Mouse (Mus musculus) embryonic facial prominence, embryonic 15.5 days (tissue): ENCODE results near the gene Acsm3. TPM values are rescaled to one million over a fixed set of nuclear protein-coding genes. Genes with fewer than 3 reads are reported as not detected.

ENCODE experiments used
- ATAC-seq: fragments of 200-750 bp; cut with Nextera tagmentation; 2 replicates; pipeline ENCODE4 v1.8.0; 2017; ENCODE audit warnings: low read depth, moderate TSS enrichment; ENCODE audit not compliant: insufficient number of reproducible peaks, low FRiP score, low TSS enrichment
- H3K27ac ChIP-seq: fragments of 300-500 bp; sonication (generic); replicated peaks from 2 replicates; pipeline ENCODE4 v1.5.1; 2015; ENCODE audit warnings: mild to moderate bottlenecking, inconsistent platforms
- H3K27me3 ChIP-seq: fragments of 300-500 bp; sonication (generic); 2 replicates; pipeline ENCODE4 v1.6.1; 2015; ENCODE audit warnings: inconsistent platforms
- H3K36me3 ChIP-seq: fragments of 300-500 bp; sonication (generic); 2 replicates; pipeline ENCODE4 v1.6.1; 2015; ENCODE audit warnings: mild to moderate bottlenecking, inconsistent platforms
- H3K4me1 ChIP-seq: fragments of 300-500 bp; sonication (generic); 2 replicates; pipeline ENCODE4 v1.6.1; 2015; ENCODE audit warnings: inconsistent platforms
- H3K4me2 ChIP-seq: fragments of 300-500 bp; sonication (generic); replicated peaks from 2 replicates; pipeline ENCODE4 v1.6.1; 2015; ENCODE audit warnings: mild to moderate bottlenecking, inconsistent platforms
- H3K4me3 ChIP-seq: fragments of 300-500 bp; sonication (generic); replicated peaks from 2 replicates; pipeline ENCODE4 v1.5.1; 2015; ENCODE audit warnings: mild to moderate bottlenecking, inconsistent platforms
- H3K9ac ChIP-seq: fragments of 300-500 bp; sonication (generic); 2 replicates; pipeline ENCODE4 v1.6.1; 2015; ENCODE audit warnings: inconsistent platforms
- H3K9me3 ChIP-seq: fragments of 300-500 bp; sonication (generic); replicated peaks from 2 replicates; pipeline ENCODE4 v1.6.1; 2016; ENCODE audit warnings: inconsistent platforms
- WGBS: fragments of 180-500 bp; shearing (Covaris S2); methylation state at CpG from one replicate; pipeline ENCODE4 v1.1.7; 2015; 5-methylcytosine and 5-hydroxymethylcytosine counted together
- polyA plus RNA-seq: library from polyadenylated mRNA; unstranded; fragments of >200 nt; fragmentation: Nextera tagmentation; extraction: Ambion mirVana; gene quantifications from 2 replicates; pipeline ENCODE4 v1.2.1, GENCODE M21; 2015

The Acsm3 gene
- polyA plus RNA-seq, 1 experiment from 2014 or later, result 0.52 TPM

- Histone ChIP-seq H3K27ac (no peak overlapping the region), H3K36me3 (peaks cover 5% of the 10 kb centered on the region; the same call in 1 of the 2 replicates), H3K4me3 (no peak overlapping the region), H3K4me1 (no peaks in the 10 kb centered on the region), H3K4me2 (no peak overlapping the region), H3K27me3 (no peaks in the 10 kb centered on the region), H3K9me3 (no peaks in the 10 kb centered on the region), H3K9ac (no peak overlapping the region)
- WGBS, result 92% methylated on average over 3 of the region's 3 CpGs
- no peak for ATAC-seq
Measured at GRCm38 (mm10) chr7:119800488-119800887, 39.8 kb downstream of the Acsm3 start.

- Histone ChIP-seq H3K4me2 (no peak overlapping the region), H3K4me3 (no peak overlapping the region), H3K9ac (no peak overlapping the region), H3K27ac (no peak overlapping the region), H3K9me3 (no peaks in the 10 kb centered on the region), H3K4me1 (no peaks in the 10 kb centered on the region), H3K27me3 (no peaks in the 10 kb centered on the region), H3K36me3 (peaks cover 7% of the 10 kb centered on the region; the same call in 1 of the 2 replicates)
- no peak for ATAC-seq
- 73% methylated on average over 3 of the region's 3 CpGs for WGBS
Measured at GRCm38 (mm10) chr7:119800991-119801390, 40.3 kb downstream of the Acsm3 start.

GRCm38 (mm10) chr7:119807396-119807795, 46.7 kb downstream of the Acsm3 start:
- peaks cover 29% of the 10 kb centered on the region for H3K36me3 ChIP-seq
- no peaks in the 10 kb centered on the region for H3K9me3 ChIP-seq
- 92% methylated on average over 5 of the region's 5 CpGs for WGBS

GRCm38 (mm10) chr7:119808723-119809122, 48.0 kb downstream of the Acsm3 start:
- WGBS, result 91% methylated on average over 3 of the region's 3 CpGs
- H3K36me3 ChIP-seq, result peaks cover 36% of the 10 kb centered on the region
- no peak overlapping the region for H3K4me2 ChIP-seq

More at GRCm38 (mm10) chr7:119807396-119807795, 46.7 kb downstream of the Acsm3 start:
- H3K27me3 ChIP-seq, result no peaks in the 10 kb centered on the region
- H3K4me3 ChIP-seq, result no peak overlapping the region
- H3K27ac ChIP-seq, result no peak overlapping the region
- no peak overlapping the region for H3K4me2 ChIP-seq
- no peak for ATAC-seq
- H3K4me1 ChIP-seq, result no peaks in the 10 kb centered on the region
- no peak overlapping the region for H3K9ac ChIP-seq

GRCm38 (mm10) chr7:119835371-119835770, 74.6 kb downstream of the Acsm3 start:
- no peaks in the 10 kb centered on the region for H3K4me1 ChIP-seq
- no peak overlapping the region for H3K4me2 ChIP-seq
- WGBS, result 97% methylated on average over 1 of the region's 1 CpGs
- H3K4me3 ChIP-seq, result no peak overlapping the region
- peaks cover 14% of the 10 kb centered on the region; the same call in 1 of the 2 replicates for H3K36me3 ChIP-seq
- no peak for ATAC-seq
- H3K27me3 ChIP-seq, result no peaks in the 10 kb centered on the region
- H3K9ac ChIP-seq, result no peak overlapping the region
- no peak overlapping the region for H3K27ac ChIP-seq
- H3K9me3 ChIP-seq, result no peaks in the 10 kb centered on the region

More at GRCm38 (mm10) chr7:119808723-119809122, 48.0 kb downstream of the Acsm3 start:
- H3K4me3 ChIP-seq, result no peak overlapping the region
- no peak overlapping the region for H3K27ac ChIP-seq
- H3K4me1 ChIP-seq, result no peaks in the 10 kb centered on the region
- ATAC-seq, result no peak
- no peak overlapping the region for H3K9ac ChIP-seq
- H3K9me3 ChIP-seq, result no peaks in the 10 kb centered on the region
- no peaks in the 10 kb centered on the region for H3K27me3 ChIP-seq

GRCm38 (mm10) chr7:119835996-119836777, 75.5 kb downstream of the Acsm3 start:
- ATAC-seq, result no peak
- no peak overlapping the region for H3K4me3 ChIP-seq
- no peaks in the 10 kb centered on the region for H3K4me1 ChIP-seq
- WGBS, result 88% methylated on average over 4 of the region's 4 CpGs
- H3K9me3 ChIP-seq, result no peaks in the 10 kb centered on the region
- H3K27ac ChIP-seq, result no peak overlapping the region
- H3K4me2 ChIP-seq, result no peak overlapping the region
- H3K9ac ChIP-seq, result no peak overlapping the region
- peaks cover 14% of the 10 kb centered on the region; the same call in 1 of the 2 replicates for H3K36me3 ChIP-seq
- H3K27me3 ChIP-seq, result no peaks in the 10 kb centered on the region

Other genes starting within 250 kb of the Acsm3 start
- not detected in 2 replicates for gene Acsm5, start 241.5 kb upstream of the Acsm3 start, polyA plus RNA-seq
- gene Pdilt, start 237.4 kb upstream of the Acsm3 start, polyA plus RNA-seq, result not detected in 2 replicates
- 0.15 and 0.16 TPM in 2 replicates for gene Acsm2, start 206.6 kb upstream of the Acsm3 start, polyA plus RNA-seq
- gene Acsm1, start 153.9 kb upstream of the Acsm3 start, polyA plus RNA-seq, result 0.28 and 0.52 TPM in 2 replicates
- gene Acsm4, start 70.9 kb upstream of the Acsm3 start, polyA plus RNA-seq, result 11.7 and 21.4 TPM in 2 replicates
- gene Thumpd1, start 40.1 kb upstream of the Acsm3 start, polyA plus RNA-seq, result 67.7 and 70.2 TPM in 2 replicates
- gene Rexo5, start 33.1 kb downstream of the Acsm3 start, polyA plus RNA-seq, result 19.4 and 20.1 TPM in 2 replicates
- gene Eri2, start 33.1 kb downstream of the Acsm3 start, polyA plus RNA-seq, result 18.5 and 19.8 TPM in 2 replicates
- 11.4 and 11.7 TPM in 2 replicates for gene Lyrm1, start 134.9 kb downstream of the Acsm3 start, polyA plus RNA-seq
- gene Dcun1d3, start 135.4 kb downstream of the Acsm3 start, polyA plus RNA-seq, result 13.3 and 14.1 TPM in 2 replicates